Mouse (Mus musculus) heart, embryonic 13.5 days (tissue): Measurements from ENCODE around the gene Vac14. TPM values are rescaled to one million over a fixed set of nuclear protein-coding genes. Genes with fewer than 3 reads are reported as not detected.

Source experiments
- ATAC-seq: fragments of 200-750 bp; cut with Nextera tagmentation; 2 replicates; pipeline ENCODE4 v1.8.0; 2017; ENCODE audit warnings: moderate TSS enrichment; ENCODE audit not compliant: insufficient number of reproducible peaks, low FRiP score, low TSS enrichment; ENCODE audit errors: extremely low read depth
- H3K27ac ChIP-seq: fragments of 300-500 bp; sonication (generic); replicated peaks from 2 replicates; pipeline ENCODE4 v1.5.1; 2015; ENCODE audit warnings: moderate library complexity, mild to moderate bottlenecking, inconsistent platforms
- H3K27me3 ChIP-seq: fragments of 300-500 bp; sonication (generic); replicated peaks from 2 replicates; pipeline ENCODE4 v1.6.1; 2015; ENCODE audit warnings: mild to moderate bottlenecking, inconsistent platforms
- H3K36me3 ChIP-seq: fragments of 300-500 bp; sonication (generic); 2 replicates; pipeline ENCODE4 v1.6.1; 2015; ENCODE audit warnings: mild to moderate bottlenecking, inconsistent platforms
- H3K4me1 ChIP-seq: fragments of 300-500 bp; sonication (generic); 2 replicates; pipeline ENCODE4 v1.6.1; 2015; ENCODE audit warnings: inconsistent platforms
- H3K4me2 ChIP-seq: fragments of 300-500 bp; sonication (generic); 2 replicates; pipeline ENCODE4 v1.6.1; 2015; ENCODE audit warnings: inconsistent platforms, mild to moderate bottlenecking, moderate library complexity
- H3K4me3 ChIP-seq: fragments of 300-500 bp; sonication (generic); 2 replicates; pipeline ENCODE4 v1.5.1; 2015; ENCODE audit warnings: moderate library complexity, mild to moderate bottlenecking, inconsistent platforms
- H3K9ac ChIP-seq: fragments of 300-500 bp; sonication (generic); 2 replicates; pipeline ENCODE4 v1.6.1; 2015; ENCODE audit warnings: inconsistent platforms, mild to moderate bottlenecking, moderate library complexity
- H3K9me3 ChIP-seq: fragments of 300-500 bp; sonication (generic); 2 replicates; pipeline ENCODE4 v1.6.1; 2016; ENCODE audit warnings: inconsistent platforms
- WGBS: fragments of 180-500 bp; shearing (Covaris S2); methylation state at CpG from one replicate; pipeline ENCODE4 v1.1.7; 2015; ENCODE audit warnings: mixed read lengths; 5-methylcytosine and 5-hydroxymethylcytosine counted together
- polyA plus RNA-seq: library from polyadenylated mRNA; unstranded; fragments of >200 nt; fragmentation: Nextera tagmentation; extraction: Ambion mirVana; gene quantifications from 2 replicates; pipeline ENCODE4 v1.2.1, GENCODE M21; 2015

The Vac14 gene
- polyA plus RNA-seq, 1 experiment from 2014 or later, result 17.3 TPM

DNA sequence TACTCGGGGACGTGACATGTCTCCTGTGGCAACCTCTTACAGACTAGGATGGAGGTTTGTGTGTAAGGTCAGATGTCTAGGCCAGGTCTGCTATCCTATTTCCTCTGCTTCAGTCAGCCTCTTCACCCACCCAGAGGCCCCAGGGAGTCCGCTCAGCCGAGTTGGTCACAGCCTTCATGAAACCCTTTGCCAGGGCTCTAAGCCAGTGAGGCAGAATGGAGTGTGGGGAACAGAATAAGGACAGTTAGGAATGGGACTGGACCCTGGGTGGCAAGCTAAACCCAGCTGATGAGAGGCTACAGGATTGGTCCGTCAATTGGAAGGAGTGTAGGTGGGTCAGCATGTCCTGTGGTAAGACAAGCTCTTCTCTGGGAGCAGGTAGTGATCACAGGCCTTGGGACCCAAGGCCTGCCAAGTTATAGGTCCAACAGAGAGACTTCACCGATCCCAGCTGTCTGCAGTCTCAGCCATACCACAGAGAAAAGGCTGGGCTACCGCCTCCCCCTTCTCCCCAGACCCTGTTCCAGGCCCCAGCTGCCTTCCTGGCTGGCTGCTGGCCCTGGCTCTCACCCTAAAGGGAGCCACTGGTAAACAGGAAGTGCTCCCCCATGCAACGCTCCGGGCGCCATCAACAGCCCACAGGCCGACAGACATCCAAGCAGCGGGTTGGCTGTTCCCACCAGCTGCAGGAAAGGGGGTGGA is 100.7 kb downstream of the Vac14 start:
- H3K27me3 ChIP-seq, result no peaks in the 10 kb centered on the region
- no peak overlapping the region for H3K4me2 ChIP-seq
- WGBS, result 48% methylated on average over 12 of the region's 12 CpGs
- peaks cover 86% of the 10 kb centered on the region for H3K4me1 ChIP-seq
- H3K9ac ChIP-seq, result peak overlapping the region; percentile 42
- H3K36me3 ChIP-seq, result peaks cover 6% of the 10 kb centered on the region
- H3K9me3 ChIP-seq, result no peaks in the 10 kb centered on the region
- H3K27ac ChIP-seq, result peak overlapping the region; percentile 64
- no peak for ATAC-seq
- H3K4me3 ChIP-seq, result no peak overlapping the region

DNA sequence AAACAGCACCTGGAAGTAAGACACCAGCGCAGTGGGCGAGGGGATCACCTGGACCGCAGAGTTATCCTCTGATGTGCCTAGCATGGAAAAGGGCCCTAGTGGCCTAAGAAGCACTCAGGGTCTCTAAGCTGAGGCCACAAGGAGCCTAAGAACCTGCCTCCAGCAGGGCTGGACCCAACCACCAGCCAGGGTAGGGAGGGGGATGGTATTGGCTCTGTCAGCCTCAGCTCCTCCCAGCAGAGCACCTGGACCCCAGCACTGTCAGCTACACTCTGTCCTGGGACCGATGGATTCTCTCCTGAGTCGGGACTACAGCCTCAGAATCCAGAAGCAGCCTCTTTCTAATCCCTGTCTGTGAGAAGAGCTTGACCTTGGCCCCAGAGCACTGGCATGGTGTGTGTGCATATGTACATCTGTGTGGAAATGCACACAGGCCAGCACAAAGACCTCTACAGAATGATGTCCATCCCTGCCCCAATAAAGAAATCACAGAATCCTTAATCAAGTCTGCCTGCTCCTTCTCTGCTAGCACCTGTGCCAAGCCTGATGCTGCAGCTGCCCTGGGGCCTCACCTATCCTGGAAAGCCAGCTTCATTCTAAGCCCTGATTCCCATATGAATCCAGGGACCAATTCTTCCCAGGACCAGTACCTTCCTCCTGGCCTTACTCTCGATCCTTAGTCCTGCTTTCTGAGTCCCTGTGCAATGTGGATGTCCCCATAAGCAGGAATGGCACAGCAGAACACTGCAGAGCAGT is 101.7 kb downstream of the Vac14 start:
- Histone ChIP-seq H3K27me3 (no peaks in the 10 kb centered on the region), H3K27ac (peak overlapping the region; percentile 95), H3K9me3 (no peaks in the 10 kb centered on the region), H3K36me3 (peaks cover 14% of the 10 kb centered on the region), H3K4me1 (peaks cover 86% of the 10 kb centered on the region), H3K4me3 (no peak overlapping the region), H3K9ac (0 out of 2 replicates have a peak overlapping the region, but pooled peaks have one; percentile 42), H3K4me2 (0 out of 2 replicates have a peak overlapping the region, but pooled peaks have one; percentile 91)
- ATAC-seq, result no peak
- 57% methylated on average over 6 of the region's 6 CpGs for WGBS

DNA sequence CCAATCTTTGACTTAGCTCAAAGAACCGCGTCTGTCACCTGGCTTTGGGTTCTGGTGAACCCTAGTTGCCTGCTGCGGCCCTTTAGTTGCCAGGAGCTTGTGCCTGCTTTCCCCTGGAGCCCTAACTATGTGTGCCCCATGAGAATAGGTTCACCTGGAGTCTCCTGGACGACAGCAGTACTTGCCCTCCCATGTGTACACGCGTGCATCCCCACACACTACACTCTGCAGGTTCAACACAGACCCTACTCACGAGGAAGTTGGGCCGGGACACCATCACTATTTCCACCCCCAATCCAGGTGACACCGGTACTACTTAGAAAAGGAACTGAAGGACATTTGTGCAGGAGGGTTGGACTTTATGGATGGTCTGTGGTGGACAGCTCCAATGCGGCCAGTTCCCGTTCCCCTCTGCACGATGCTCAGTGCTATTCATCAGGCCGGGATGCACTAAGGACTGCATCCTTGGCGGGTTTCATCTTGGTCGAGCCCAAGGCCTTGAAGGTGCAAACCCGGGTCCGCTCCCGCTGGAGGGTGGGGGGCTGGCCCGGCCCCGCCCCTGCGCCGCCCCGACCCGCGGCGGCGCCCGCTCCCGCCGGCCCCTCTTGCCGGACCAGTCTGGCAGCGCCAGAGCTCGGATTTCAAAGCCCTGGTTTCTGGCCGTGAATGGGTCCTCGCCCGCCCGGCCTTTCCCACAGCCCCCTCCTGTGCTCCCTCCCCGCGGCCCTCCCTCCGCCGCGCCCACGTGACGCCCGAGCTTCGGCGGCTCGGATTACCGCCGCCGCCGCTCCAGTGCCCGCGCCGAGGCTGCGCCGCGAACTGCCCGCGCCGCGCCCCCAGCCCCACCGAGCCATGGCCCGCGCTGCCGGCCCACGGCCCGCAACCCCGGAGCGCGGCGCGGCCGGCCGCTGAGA is 102.6 kb downstream of the Vac14 start, which contains the start of gene Mtss1l:
TSS of gene Mtss1l (plus strand) at position 792 of the 914 bp plus-strand sequence.
- peak; percentile 67 for ATAC-seq
- 7% methylated on average over 46 of the region's 75 CpGs for WGBS
- Histone ChIP-seq H3K27ac (peak within 1 kb of the TSS; percentile 95), H3K4me3 (peak within 1 kb of the TSS; percentile 86), H3K9me3 (no peaks in the 10 kb centered on the region), H3K4me2 (peak within 1 kb of the TSS; percentile 91), H3K4me1 (peaks cover 86% of the 10 kb centered on the region), H3K27me3 (no peaks in the 10 kb centered on the region), H3K9ac (peak within 1 kb of the TSS; percentile 97), H3K36me3 (peaks cover 18% of the 10 kb centered on the region)

DNA sequence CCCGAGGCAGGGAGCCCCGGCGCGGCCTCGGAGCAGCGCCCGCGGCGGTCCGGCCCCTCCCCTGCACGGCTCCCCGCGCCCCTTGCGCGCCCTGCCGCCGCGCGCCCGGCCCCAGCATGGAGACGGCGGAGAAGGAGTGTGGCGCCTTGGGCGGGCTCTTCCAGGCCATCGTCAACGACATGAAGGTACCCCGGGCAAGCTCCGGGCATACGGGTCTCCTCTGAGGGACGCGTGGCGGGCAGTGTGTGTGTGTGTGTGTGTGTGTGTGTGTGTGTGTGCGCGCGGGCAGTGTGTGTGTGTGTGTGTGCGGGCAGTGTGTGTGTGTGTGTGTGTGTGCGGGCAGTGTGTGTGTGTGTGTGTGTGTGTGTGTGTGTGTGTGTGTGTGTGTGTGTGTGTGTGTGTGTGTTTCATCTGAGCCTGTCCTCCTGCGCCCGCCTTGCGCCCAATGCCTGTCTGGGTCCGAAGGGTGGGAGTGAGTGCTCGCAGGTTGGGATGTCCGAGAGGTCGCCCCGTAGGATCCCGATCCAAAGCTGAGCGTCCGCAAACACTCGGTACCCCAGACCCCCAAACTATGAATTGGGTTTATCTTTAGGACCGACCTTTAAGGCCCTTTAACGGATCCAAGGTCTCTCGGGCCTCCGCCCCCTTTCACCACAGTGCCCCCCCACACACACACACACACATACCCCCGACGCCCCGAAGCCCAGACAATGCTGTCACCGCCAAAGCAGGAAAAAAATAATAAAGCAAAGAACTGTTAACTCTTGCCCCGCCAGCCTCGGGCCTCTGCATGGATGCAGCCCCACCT is 103.4 kb downstream of the Vac14 start:
- Histone ChIP-seq H3K4me2 (peak overlapping the region; percentile 91), H3K27ac (peak overlapping the region; percentile 95), H3K36me3 (peaks cover 27% of the 10 kb centered on the region), H3K9ac (peak overlapping the region; percentile 97), H3K4me1 (peaks cover 83% of the 10 kb centered on the region), H3K27me3 (no peaks in the 10 kb centered on the region), H3K9me3 (no peaks in the 10 kb centered on the region), H3K4me3 (peak overlapping the region; percentile 86)
- 1% methylated on average over 44 of the region's 59 CpGs for WGBS
- peak; percentile 16; the same call in 1 of the 2 replicates for ATAC-seq

DNA sequence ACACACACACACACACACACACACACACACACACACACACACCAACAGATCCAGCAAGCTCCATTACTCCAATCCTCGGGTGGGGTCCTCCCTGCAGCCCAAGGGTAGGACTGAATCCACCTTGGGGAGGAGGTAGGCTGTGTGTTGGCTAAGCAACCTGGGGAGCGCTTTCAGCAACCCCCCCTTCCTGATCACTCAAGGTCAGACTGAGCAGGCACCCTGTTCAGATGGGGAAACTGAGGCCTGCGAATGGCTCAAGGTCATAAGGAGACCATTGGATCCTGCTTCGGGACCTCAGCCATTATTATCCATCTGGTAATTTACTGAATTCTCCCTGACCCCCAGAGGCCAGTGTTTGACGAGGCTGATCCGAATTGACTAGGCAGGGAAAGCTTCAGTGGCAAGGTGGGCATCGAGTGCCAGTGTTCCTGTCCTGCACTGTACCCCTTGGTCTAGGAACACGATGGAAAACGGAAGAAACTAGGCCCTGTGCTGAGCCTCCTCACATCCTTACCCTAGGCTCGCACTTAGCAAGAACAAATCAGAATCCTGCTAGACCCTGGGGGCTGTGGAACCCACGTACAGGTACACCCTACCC is 104.1 kb downstream of the Vac14 start:
- WGBS, result 52% methylated on average over 11 of the region's 11 CpGs

DNA sequence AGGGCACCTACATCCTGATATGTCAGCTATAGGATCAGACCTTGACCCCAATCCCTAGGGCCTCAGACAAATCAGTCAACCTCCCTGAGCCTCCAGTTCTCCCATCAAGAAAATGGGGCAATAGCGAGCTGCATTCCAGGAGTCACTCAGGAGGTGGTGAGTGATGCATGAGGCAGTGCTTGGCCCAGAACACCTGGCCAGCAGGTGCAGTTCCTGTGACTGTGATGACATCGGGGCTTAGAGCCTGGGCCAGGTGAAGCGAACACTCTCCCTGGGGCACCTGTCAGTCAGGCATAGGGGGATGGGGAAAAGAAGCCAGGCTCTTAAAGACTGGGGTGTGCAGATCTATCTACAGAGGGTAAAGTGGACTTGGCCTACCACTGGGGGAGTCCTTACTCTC is 106.1 kb downstream of the Vac14 start:
- Histone ChIP-seq H3K9ac (peak overlapping the region; percentile 62), H3K9me3 (no peaks in the 10 kb centered on the region), H3K4me3 (no peak overlapping the region; the same call in 1 of the 2 replicates), H3K36me3 (peaks cover 53% of the 10 kb centered on the region), H3K27ac (peak overlapping the region; percentile 29; the same call in 1 of the 2 replicates), H3K4me2 (peak overlapping the region; percentile 14; the same call in 1 of the 2 replicates), H3K27me3 (no peaks in the 10 kb centered on the region), H3K4me1 (peaks cover 62% of the 10 kb centered on the region)
- WGBS, result 72% methylated on average over 3 of the region's 3 CpGs
- ATAC-seq, result no peak

More for the DNA sequence above, 104.1 kb downstream of the Vac14 start:
- Histone ChIP-seq H3K4me2 (peak overlapping the region; percentile 91), H3K9ac (peak overlapping the region; percentile 97), H3K9me3 (no peaks in the 10 kb centered on the region), H3K27me3 (no peaks in the 10 kb centered on the region), H3K36me3 (peaks cover 34% of the 10 kb centered on the region), H3K4me1 (peaks cover 79% of the 10 kb centered on the region), H3K27ac (peak overlapping the region; percentile 39), H3K4me3 (peak overlapping the region; percentile 86)
- no peak for ATAC-seq

DNA sequence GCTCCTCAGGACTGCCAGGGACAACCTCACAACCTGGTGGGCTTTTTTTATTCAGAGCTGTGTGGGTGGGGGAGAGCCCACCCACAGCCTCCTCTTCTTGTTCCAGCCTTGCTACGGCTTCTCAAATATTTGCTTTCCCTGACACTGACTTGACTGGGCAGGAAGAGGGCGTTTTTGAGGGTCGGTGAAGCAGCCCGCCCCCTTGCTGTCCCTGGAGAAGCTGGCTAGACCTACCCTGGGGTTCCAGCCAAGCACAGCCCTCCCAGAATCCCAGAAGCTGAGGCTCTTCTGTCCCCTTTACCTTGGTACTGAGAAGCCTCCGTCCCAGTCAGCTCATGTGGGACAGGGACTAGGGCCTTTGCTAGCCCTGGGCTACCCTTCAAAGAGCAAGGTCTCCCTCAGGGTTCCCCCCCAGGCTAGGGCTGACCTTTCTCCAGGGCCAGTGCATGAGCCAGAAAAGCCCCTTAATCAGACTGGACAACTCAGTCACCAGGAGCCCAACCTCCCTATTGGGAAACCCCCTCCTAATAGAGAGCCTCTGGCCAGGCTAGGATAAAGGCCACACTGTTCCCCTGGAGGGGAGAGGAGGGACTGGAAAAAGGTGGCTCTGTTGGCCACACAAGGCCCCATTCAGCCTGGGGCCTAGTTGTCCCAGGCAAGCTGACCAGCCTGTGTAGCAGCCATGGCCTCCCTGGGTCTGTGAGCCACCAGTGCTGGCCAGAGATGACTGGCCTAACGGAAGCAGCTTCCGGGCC is 106.9 kb downstream of the Vac14 start:
- no peak for ATAC-seq
- 54% methylated on average over 7 of the region's 7 CpGs for WGBS
- Histone ChIP-seq H3K4me1 (peaks cover 55% of the 10 kb centered on the region), H3K27me3 (no peaks in the 10 kb centered on the region), H3K9ac (peak overlapping the region; percentile 62), H3K4me2 (peak overlapping the region; percentile 14; the same call in 1 of the 2 replicates), H3K4me3 (no peak overlapping the region), H3K9me3 (no peaks in the 10 kb centered on the region), H3K36me3 (peaks cover 61% of the 10 kb centered on the region), H3K27ac (peak overlapping the region; percentile 29)

DNA sequence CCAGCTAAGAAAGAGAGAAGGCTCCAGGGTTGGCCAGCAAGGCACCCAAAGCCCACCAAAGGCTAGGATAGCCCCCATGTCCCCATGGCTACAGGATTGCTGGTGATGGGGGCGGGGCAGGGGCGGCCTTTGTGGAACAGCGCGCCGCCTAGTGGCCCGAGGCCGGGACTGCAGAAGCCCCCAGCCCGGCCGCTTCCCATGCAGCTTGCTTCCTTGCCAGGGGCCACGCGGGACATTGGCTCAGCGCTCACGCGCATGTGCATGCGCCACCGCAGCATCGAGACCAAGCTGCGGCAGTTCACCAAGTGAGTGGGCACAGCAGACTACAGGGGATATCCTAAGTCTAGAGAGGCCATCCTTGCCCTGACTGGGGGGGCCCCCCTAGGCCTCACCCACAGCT is 108.5 kb downstream of the Vac14 start:
- peaks cover 77% of the 10 kb centered on the region for H3K36me3 ChIP-seq
- H3K9ac ChIP-seq, result peak overlapping the region; percentile 50; the same call in 1 of the 2 replicates
- no peak overlapping the region for H3K4me3 ChIP-seq
- ATAC-seq, result no peak
- H3K27ac ChIP-seq, result no peak overlapping the region
- peaks cover 48% of the 10 kb centered on the region for H3K4me1 ChIP-seq
- no peak overlapping the region for H3K4me2 ChIP-seq
- WGBS, result 8% methylated on average over 18 of the region's 18 CpGs
- H3K27me3 ChIP-seq, result no peaks in the 10 kb centered on the region
- H3K9me3 ChIP-seq, result no peaks in the 10 kb centered on the region

DNA sequence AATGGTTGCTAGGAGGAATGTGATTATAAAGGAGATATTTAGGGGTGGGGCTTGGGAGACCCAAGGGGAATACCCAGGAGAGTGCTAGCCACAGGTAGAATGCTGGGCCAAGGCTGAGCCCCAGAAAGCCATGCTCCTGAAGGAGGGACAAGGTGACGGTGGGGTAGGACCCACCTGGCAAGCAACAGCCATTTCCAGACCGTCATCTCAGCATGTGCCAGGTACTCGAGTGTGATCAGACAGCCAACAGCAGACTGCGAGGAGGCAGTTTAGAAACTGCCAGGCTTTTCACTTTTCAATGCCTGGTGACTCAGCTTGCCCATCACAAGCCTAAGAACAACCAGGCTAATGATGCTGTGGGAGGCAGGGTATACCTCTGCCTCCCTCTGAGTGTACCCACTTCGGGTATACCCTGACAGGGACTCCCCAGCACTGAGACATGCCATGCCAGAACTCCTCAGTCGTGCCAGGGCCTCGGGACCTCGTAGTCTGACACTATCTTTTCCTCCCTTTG is 113.0 kb downstream of the Vac14 start:
- Histone ChIP-seq H3K27ac (no peak overlapping the region), H3K9ac (no peak overlapping the region), H3K4me1 (peaks cover 5% of the 10 kb centered on the region; the same call in 1 of the 2 replicates), H3K4me3 (no peak overlapping the region), H3K36me3 (peaks cover 100% of the 10 kb centered on the region), H3K4me2 (no peak overlapping the region), H3K27me3 (no peaks in the 10 kb centered on the region), H3K9me3 (no peaks in the 10 kb centered on the region)
- ATAC-seq, result no peak
- WGBS, result 88% methylated on average over 8 of the region's 8 CpGs
